Mouse (Mus musculus): Measurements from ENCODE around the gene Katnal1.

The Katnal1 gene

DNA sequence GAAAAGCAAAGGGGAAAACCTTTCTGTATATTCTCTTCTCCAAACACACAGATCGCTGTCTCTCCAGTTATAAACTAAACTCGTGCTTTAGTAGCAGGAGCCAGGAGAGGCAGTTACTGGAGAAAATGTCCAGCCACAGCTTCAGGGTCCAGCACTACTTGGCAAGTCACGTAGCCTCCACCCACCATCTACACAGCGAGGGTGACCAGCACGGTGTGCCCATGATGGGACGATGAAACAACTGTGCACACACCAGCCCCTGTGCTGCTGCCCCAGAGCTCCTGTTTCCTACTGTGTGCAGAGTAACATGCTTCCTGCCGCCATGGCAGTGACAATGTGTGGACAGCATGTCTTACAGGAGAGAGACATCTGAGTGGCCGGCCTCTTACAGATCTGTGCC lies 56.0 kb downstream of the Katnal1 start:
- DNase-seq = no peak

DNA sequence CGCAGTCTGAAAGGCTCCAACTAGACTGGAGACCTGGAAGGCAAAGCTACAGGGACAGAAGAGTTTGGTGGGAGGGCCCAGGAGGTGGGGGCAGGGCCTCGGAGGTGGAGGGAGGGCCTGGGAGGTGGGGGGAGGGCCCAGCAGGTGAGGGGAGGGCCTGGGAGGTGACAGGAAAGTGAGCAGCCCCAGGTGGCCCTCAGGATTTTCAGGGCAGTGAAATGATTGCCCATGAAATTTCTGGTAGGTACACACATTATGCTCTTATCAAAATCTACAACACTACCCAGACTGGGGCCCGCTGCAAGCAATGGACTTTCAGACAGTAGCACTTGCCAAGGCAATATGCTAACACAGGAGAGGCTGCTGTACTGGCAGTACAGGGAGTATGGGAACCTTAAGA lies 59.5 kb downstream of the Katnal1 start:
- no peak for DNase-seq

DNA sequence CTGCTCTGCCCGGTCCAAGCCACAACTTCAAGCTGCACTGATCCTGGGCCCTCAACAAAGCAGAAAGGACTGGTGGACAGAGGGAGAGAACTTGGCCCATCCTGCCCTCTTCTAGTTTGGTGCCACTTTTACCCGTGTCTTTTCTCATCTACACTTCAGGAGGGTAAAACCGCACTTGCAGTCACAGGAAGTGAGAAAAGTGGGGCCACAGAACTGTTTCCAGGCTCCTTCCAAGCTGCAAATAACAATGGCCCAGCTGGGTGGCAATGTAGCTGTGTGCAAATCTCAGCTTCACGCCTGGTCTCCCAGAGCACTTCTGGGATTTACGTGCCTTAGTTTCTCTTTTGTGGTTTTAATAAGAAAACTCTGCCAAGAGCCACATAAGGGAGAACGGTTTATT lies 61.4 kb downstream of the Katnal1 start:
- DNase-seq = no peak

DNA sequence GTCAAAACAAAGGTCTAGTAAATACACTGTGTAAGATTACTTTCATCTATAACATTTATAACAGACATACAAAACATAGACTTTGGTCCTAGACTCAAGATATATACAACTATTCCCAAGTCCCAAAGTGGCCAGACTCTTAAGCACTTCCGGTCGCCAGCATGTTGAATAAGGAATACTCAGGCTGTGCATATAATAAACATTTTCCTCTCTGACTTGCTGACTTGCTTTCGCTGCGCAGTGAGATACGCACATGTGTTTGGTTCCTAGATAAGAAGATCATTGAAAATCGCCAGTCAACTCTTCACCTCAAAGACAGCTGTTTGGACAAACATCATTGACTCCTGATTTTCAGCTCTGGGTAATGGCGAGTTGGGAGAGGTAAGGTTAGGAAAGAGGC lies 61.9 kb downstream of the Katnal1 start:
- no peak for DNase-seq

DNA sequence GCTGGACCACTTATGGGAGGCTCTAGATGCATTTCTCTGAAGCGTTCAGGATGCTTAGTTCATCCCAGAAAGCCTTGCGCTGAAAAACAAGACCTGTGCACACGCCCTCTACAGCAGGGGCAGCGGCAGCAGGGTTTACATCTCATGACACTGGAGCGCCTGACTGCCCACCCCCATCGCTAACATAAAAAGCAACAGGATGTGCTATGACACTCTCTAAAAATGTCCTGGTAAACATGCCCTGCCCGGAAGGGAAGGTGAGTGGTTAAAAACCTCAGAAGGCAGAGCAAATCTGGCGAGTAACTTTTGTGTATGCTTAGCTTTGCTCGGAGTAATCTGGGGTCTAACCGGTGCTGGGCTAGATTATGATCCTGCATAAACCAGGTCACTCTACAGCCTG lies 62.5 kb downstream of the Katnal1 start:
- no peak for DNase-seq

DNA sequence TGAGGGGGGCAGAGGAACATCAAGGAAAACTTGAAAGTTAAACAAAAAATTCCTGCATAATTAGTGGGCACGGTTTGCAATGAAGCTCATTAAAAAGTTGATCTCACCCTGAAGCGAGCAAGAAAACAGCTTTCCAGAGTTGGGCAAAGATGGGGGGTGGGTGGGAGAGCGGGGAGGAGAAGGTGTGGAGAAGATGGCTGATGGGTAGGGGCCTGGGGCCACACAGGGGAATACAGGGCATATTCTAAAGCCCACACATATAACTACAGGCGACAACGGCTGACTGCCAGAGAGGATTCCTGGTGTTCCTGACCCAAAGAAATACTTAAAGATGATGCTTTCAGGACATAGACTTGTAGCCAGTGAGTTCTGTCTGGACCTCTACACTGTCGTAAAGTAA lies 65.7 kb downstream of the Katnal1 start:
- no peak for DNase-seq

DNA sequence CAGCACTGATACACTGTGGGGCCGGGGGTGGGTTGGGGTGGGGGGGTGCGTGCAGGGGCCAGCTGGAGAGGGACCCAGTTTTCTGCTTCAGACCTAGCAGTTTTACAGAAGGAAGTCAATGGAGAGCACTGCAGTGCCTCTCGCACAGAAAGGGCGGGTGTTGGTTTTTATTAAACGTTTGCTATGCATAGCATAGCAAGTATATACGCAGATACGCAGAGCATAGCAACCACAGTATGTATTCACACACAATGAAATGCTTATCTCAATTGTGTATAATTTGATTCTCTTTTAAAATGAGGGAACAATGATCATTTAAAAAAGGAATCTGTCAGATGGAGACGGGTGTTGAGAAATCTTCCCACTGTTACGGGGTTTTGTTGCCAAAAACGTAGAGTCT lies 66.3 kb downstream of the Katnal1 start:
- no peak for DNase-seq

DNA sequence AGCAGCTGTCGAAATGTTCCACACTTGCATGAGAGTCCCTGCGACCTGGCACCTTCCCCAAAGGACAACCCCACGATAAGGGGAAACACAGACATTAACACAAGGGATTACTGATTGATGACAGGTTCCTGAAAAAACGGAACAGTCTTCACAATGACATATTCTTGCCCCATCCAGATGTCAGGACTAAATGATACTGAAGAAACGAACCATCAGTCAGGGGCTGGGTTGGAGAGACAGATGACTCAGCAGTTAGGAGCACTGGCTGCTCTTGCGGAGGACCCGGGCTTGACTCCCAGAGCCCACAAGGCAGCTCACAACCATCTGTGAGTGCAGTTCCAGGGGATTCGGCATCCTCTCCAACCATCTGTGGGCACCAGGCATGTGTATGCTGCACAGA lies 67.0 kb downstream of the Katnal1 start:
- DNase-seq = no peak

DNA sequence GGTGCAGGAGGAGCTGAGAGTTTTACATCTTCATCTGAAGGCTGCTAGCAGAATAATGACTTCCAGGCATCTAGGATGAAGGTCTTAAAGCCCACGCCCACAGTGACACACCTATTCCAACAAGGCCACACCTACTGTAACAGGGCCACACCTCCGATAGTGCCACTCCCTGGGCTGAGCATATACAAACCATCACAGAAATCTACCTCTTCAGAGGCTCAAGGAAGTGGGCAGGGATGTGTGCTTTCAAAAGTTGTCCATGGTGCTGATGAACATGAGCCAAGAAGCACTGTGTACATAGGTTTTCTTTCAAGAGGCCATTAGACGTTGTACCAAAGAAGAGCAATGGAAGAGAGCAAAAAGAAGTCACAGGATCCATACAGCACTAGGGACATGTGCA lies 71.6 kb downstream of the Katnal1 start:
- no peak for DNase-seq

DNA sequence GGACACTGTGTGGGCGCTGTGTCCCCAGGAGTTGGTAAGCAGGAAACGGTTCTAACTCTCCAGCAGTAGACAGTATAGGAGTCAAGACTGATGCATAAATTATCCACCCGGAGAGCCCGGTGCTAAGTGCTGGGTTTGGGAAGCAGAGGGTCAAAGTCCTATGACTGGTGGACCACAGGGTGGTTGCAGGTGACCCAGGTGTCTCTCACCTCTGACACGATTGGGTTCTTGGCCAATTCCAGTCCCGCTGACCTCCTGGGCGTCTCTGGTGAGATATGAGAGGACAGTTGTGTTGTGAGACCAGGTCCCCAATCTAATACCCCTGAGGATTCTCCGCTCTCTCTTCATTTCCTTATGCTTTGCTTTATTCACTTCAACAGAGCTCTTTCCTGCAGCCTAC lies 74.1 kb downstream of the Katnal1 start:
- DNase-seq = no peak

DNA sequence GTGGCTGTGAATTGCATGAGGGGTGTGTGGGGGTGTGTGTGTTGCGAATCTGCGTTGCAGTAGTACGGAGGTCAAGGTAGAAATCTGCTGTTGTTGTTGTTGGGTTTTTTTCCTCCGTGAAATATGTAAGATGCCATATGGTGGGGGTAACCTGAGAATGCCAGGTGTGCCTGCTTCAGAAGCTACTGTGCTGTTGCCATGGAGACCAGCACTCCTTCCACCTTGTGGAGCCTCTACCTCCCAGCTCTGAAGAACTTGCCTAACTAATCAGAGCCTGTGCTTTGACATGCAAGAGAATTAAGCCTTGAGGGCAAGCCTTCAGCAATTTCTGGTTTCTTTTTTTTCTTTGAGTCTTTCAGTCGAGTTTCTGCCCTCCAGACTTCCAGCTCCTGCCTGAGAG lies 75.0 kb downstream of the Katnal1 start:
- no peak for DNase-seq

DNA sequence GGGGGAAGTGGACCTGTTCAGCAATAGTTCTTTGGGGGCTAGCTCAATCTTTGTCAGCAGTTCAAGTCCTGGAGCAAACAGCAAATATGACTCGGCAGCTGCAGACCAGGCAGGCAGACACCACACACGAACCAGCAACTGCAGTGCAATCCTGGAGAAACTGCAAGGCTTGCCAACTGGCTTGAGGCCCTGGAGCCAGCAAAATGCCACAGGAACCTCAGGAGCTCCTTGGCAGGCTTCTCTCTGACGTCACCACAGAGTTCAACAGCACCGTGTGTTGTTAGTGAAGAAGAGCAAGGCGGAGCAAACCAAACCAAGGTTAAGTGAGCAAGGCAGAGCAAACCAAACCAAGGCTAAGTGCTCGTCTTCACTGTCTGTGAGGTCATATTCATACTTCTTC lies 79.6 kb downstream of the Katnal1 start:
- DNase-seq = no peak

DNA sequence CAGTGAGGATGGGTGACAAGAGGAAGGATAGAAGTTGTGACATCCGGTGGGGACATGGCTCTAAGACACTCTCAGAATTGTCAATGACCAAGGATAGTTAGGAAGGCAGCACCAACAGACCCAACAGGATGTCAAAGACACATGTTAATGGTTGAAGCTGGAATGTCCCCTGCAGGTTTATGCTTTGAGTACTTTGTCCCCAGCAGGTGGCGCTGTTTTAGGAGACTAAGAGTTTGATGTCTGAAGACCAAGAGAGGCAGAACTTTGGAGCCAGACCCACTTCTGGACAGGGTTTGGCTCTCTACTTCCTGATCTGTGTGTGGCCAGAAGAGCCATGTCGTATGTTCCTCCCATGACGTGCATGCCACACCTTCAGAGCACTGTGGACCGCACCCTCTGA lies 82.1 kb downstream of the Katnal1 start:
- DNase-seq = no peak

DNA sequence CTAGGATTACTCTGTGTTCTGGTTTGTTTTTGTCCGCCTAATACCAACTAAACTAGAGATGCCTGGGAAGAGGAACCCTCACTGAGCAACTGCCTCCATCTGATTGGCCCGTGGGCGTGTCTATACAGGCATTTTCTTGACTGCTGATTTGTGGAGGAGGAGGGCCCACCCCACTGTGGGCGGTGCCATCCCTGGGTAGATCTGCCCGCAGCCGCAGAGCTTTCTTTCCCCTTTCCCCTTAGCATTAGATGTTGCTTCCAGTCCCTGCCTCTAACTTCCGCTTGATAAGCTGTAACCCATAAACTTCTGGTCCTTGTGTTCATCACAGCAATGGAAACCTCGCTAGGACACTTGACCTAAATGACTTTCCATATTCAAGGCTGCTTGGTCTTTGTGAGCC lies 92.1 kb downstream of the Katnal1 start:
- DNase-seq = no peak

DNA sequence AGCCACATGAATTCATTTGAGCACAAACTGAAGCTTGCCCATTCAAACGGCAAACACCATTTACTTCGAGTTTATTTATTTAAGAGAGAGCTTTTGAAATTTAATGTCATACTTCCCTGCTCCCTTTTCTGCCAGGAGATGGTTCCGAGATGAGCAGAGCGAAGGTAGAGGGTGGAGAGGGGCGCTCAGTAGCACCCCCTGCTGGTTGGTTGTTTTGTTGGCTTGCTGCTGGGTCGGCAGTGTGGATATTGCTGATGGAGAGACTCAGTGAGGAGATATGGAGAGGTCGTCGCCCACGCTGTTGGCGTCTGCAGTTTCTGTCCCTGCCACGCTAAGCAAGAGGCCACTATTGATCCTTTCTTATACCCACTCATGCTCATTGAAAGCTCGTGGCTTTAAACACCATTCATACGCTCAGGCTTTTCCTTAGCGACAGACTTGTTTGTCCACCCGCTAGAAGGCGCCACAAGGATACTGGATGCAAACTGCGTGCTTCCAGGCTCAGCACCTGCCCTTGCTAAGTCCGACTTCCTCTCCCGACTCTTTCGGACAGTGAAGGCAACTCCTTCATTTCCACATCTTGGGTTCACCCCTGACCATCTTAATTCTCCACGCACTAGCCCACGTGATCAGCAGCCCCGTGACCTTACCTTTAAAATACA lies 97.4 kb downstream of the Katnal1 start:
- peak; percentile 77 for DNase-seq

DNA sequence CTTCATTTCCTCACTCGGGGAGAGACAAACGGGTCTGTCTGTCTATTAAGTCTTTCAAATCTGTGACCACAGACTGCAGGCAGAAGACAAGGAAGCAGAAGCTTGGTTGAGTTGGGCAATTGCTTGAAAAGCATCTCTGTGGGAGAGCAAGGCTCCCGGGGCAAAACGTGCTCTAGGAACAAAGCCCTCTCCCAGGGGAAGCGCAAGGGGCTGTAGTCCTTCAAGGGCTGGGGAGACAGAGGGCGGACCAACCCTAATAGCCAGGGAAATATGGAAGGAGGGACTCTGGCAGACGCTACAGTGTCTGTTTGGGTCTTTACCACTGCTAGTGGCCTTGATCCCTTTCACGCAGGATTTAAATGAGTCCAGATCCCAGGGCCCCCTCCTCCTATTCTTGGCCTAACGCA lies 98.0 kb downstream of the Katnal1 start:
- no peak for DNase-seq

DNA sequence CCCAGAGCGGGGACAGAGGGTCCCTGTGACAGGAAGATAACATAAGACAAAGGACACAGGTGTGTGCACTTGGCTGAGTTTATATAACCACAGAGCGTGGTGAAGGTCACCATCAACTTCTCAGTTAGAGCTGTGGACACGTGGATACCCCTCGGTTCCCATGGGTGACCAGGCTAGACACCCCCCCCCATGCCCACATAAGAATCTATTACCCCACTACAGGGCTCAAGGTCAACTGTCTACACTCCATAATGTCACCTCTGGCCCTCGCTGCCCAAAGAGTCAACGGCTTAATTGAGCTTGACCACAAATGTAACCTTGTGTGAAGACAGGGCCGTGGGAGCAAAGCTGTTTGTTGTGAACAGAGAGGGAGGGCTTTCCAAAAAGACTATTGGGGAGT lies 103.4 kb downstream of the Katnal1 start:
- no peak for DNase-seq

DNA sequence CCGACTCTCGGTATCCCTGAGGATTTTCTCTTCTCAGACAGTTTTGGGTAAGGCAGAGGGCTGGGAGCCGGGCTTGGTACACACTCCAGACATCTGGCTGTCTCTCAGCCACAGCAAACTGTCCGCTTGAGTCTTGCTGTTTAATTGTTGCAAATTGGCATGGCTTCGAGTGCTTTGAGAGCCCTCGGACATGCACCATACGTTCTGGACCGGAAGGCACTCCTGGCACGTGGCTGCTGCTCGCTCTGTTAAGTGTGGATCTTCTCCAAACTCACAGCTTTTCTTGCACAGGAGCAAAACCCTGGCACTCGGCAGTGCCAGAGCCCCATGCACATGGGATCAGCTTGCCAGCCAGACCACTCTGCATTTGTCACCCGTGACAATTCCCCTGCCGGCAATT lies 106.3 kb downstream of the Katnal1 start:
- no peak for DNase-seq
